Mouse (Mus musculus): ENCODE data around the gene Mylpf. TPM values are rescaled to one million over a fixed set of nuclear protein-coding genes. Genes with fewer than 3 reads are reported as not detected.

Gene Mylpf
- total RNA-seq, 1 experiment, result 498 TPM

GRCm38 (mm10) chr7:127214521-127214920, 5.8 kb downstream of the Mylpf start:
- H3K4me3 ChIP-seq (ENCODE audit: insufficient read depth in 1 of 2, low read depth in 1 of 2, low read length in 2 of 2, poor library complexity in 1 of 2, severe bottlenecking in 1 of 2), result peak overlapping the region; percentile 55 to 71
- H3K27ac ChIP-seq (ENCODE audit: insufficient read depth, low read depth, low read length, poor library complexity, severe bottlenecking), result peak overlapping the region; percentile 98
- in situ Hi-C loops (cut with MboI; ENCODE audit: low sequenced_read_pairs in 2 of 2, unreplicated experiment in 2 of 2), result no loop called here
- H3K4me1 ChIP-seq (ENCODE audit: control insufficient read depth in 2 of 2, insufficient read depth in 2 of 2, low read length in 2 of 2, poor library complexity in 1 of 2), result peaks cover 20 to 32% of the 10 kb centered on the region in 2 experiments
- no peaks in the 10 kb centered on the region for H3K9me3 ChIP-seq (ENCODE audit: control insufficient read depth, insufficient read depth, low read depth, low read length)
- no peak for TF ChIP-seq MAFK (IDR thresholded peaks at IDR 0.05; ENCODE audit: insufficient read depth, low read depth, low read length)
- TF ChIP-seq ZC3H11A (IDR thresholded peaks at IDR 0.05; ENCODE audit: borderline replicate concordance, low read depth, low read length), result no peak
- TF ChIP-seq HCFC1 (IDR thresholded peaks at IDR 0.05; ENCODE audit: borderline replicate concordance, insufficient read depth, low read length), result no peak
- no peak for TF ChIP-seq CHD2 (IDR thresholded peaks at IDR 0.05; ENCODE audit: low read depth, low read length)
- TF ChIP-seq ZNF384 (IDR thresholded peaks at IDR 0.05; ENCODE audit: low read depth, low read length), result no peak
- H3K36me3 ChIP-seq (ENCODE audit: control insufficient read depth, insufficient read depth, low read length, poor library complexity, severe bottlenecking), result peaks cover 16% of the 10 kb centered on the region
- peak overlapping the region; percentile 76 for H3K9ac ChIP-seq (ENCODE audit: insufficient read depth, low read depth, low read length, poor library complexity, severe bottlenecking)
- no peak for DNase-seq (ENCODE audit: low read depth, low spot score)

- H3K9me3 ChIP-seq (ENCODE audit: control insufficient read depth, insufficient read depth, low read depth, low read length), result no peaks in the 10 kb centered on the region
- H3K4me3 ChIP-seq (ENCODE audit: insufficient read depth in 1 of 2, low read depth in 1 of 2, low read length in 2 of 2, poor library complexity in 1 of 2, severe bottlenecking in 1 of 2), result peak overlapping the region; percentile 55 to 71
- peaks cover 16% of the 10 kb centered on the region for H3K36me3 ChIP-seq (ENCODE audit: control insufficient read depth, insufficient read depth, low read length, poor library complexity, severe bottlenecking)
- peak; percentile 83 for DNase-seq (ENCODE audit: low read depth, low spot score)
- H3K27ac ChIP-seq (ENCODE audit: insufficient read depth, low read depth, low read length, poor library complexity, severe bottlenecking), result peak overlapping the region; percentile 98
- H3K9ac ChIP-seq (ENCODE audit: insufficient read depth, low read depth, low read length, poor library complexity, severe bottlenecking), result peak overlapping the region; percentile 76
- TF ChIP-seq CHD2 (IDR thresholded peaks at IDR 0.05; ENCODE audit: low read depth, low read length) (no peak), ZNF384 (IDR thresholded peaks at IDR 0.05; ENCODE audit: low read depth, low read length) (no peak), MAFK (IDR thresholded peaks at IDR 0.05; ENCODE audit: insufficient read depth, low read depth, low read length) (no peak), ZC3H11A (IDR thresholded peaks at IDR 0.05; ENCODE audit: borderline replicate concordance, low read depth, low read length) (no peak), HCFC1 (IDR thresholded peaks at IDR 0.05; ENCODE audit: borderline replicate concordance, insufficient read depth, low read length) (no peak; the same call in 1 of the 2 replicates)
- H3K4me1 ChIP-seq (ENCODE audit: control insufficient read depth in 2 of 2, insufficient read depth in 2 of 2, low read length in 2 of 2, poor library complexity in 1 of 2), result peaks cover 20 to 29% of the 10 kb centered on the region in 2 experiments
- in situ Hi-C loops (cut with MboI; ENCODE audit: low sequenced_read_pairs in 2 of 2, unreplicated experiment in 2 of 2), result no loop called here
Measured at GRCm38 (mm10) chr7:127214981-127215871, 6.5 kb downstream of the Mylpf start.

GRCm38 (mm10) chr7:127216307-127216706, 7.6 kb downstream of the Mylpf start:
- peaks cover 16% of the 10 kb centered on the region for H3K36me3 ChIP-seq (ENCODE audit: control insufficient read depth, insufficient read depth, low read length, poor library complexity, severe bottlenecking)
- DNase-seq (ENCODE audit: low read depth, low spot score), result no peak
- TF ChIP-seq ZC3H11A (IDR thresholded peaks at IDR 0.05; ENCODE audit: borderline replicate concordance, low read depth, low read length), result no peak
- TF ChIP-seq HCFC1 (IDR thresholded peaks at IDR 0.05; ENCODE audit: borderline replicate concordance, insufficient read depth, low read length), result no peak
- TF ChIP-seq MAFK (IDR thresholded peaks at IDR 0.05; ENCODE audit: insufficient read depth, low read depth, low read length), result no peak
- no peak for TF ChIP-seq CHD2 (IDR thresholded peaks at IDR 0.05; ENCODE audit: low read depth, low read length)
- TF ChIP-seq ZNF384 (IDR thresholded peaks at IDR 0.05; ENCODE audit: low read depth, low read length), result no peak
- no peaks in the 10 kb centered on the region for H3K9me3 ChIP-seq (ENCODE audit: control insufficient read depth, insufficient read depth, low read depth, low read length)
- in situ Hi-C loops (cut with MboI; ENCODE audit: low sequenced_read_pairs in 2 of 2, unreplicated experiment in 2 of 2), result no loop called here
- H3K4me1 ChIP-seq (ENCODE audit: control insufficient read depth in 2 of 2, insufficient read depth in 2 of 2, low read length in 2 of 2, poor library complexity in 1 of 2), result peaks cover 20% of the 10 kb centered on the region in 2 experiments
- H3K27ac ChIP-seq (ENCODE audit: insufficient read depth, low read depth, low read length, poor library complexity, severe bottlenecking), result peak overlapping the region; percentile 11; the same call in 1 of the 2 replicates
- peak overlapping the region; percentile 62; the same call in 1 of the 2 replicates for H3K9ac ChIP-seq (ENCODE audit: insufficient read depth, low read depth, low read length, poor library complexity, severe bottlenecking)
- peak overlapping the region in 1 of 2 experiments; percentile 55; a peak in 2 of 4 replicates for H3K4me3 ChIP-seq (ENCODE audit: insufficient read depth in 1 of 2, low read depth in 1 of 2, low read length in 2 of 2, poor library complexity in 1 of 2, severe bottlenecking in 1 of 2)

DNA sequence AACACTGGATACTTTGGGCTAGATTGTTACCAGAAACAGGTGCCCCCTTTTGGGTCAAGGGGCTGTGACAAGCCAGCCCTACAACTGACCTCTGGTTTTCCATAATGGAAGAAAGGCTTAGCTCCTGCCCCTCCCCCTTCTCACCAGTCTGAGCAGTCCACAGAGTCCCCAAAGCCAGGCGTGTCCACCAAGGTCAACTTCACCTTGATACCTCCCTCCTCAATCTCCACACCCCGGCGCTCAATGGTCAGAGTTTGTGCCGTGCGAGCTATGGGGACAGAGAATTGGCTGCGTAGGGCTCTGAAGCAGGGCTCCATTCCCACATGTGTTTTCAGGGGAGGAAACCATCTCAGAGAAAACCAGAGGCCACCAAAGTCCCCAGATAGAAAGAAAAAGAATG, 8.8 kb downstream of the Mylpf start:
- Histone ChIP-seq H3K4me3 (ENCODE audit: insufficient read depth in 1 of 2, low read depth in 1 of 2, low read length in 2 of 2, poor library complexity in 1 of 2, severe bottlenecking in 1 of 2) (peak overlapping the region; percentile 18 to 55), H3K27ac (ENCODE audit: insufficient read depth, low read depth, low read length, poor library complexity, severe bottlenecking) (peak overlapping the region; percentile 30), H3K9me3 (ENCODE audit: control insufficient read depth, insufficient read depth, low read depth, low read length) (no peaks in the 10 kb centered on the region), H3K9ac (ENCODE audit: insufficient read depth, low read depth, low read length, poor library complexity, severe bottlenecking) (peak overlapping the region; percentile 67), H3K4me1 (ENCODE audit: control insufficient read depth in 2 of 2, insufficient read depth in 2 of 2, low read length in 2 of 2, poor library complexity in 1 of 2) (peaks cover 18 to 20% of the 10 kb centered on the region in 2 experiments), H3K36me3 (ENCODE audit: control insufficient read depth, insufficient read depth, low read length, poor library complexity, severe bottlenecking) (peaks cover 16% of the 10 kb centered on the region)
- in situ Hi-C loops (cut with MboI; ENCODE audit: low sequenced_read_pairs in 2 of 2, unreplicated experiment in 2 of 2), result no loop called here
- no peak for DNase-seq (ENCODE audit: low read depth, low spot score)
- TF ChIP-seq ZNF384 (IDR thresholded peaks at IDR 0.05; ENCODE audit: low read depth, low read length), result no peak
- no peak for TF ChIP-seq MAFK (IDR thresholded peaks at IDR 0.05; ENCODE audit: insufficient read depth, low read depth, low read length)
- no peak for TF ChIP-seq HCFC1 (IDR thresholded peaks at IDR 0.05; ENCODE audit: borderline replicate concordance, insufficient read depth, low read length)
- TF ChIP-seq CHD2 (IDR thresholded peaks at IDR 0.05; ENCODE audit: low read depth, low read length), result no peak
- no peak for TF ChIP-seq ZC3H11A (IDR thresholded peaks at IDR 0.05; ENCODE audit: borderline replicate concordance, low read depth, low read length)
